Mouse (Mus musculus): ENCODE data around the gene Nkx1-2. TPM values are rescaled to one million over a fixed set of nuclear protein-coding genes. Genes with fewer than 3 reads are reported as not detected.

The Nkx1-2 gene
- polyA plus RNA-seq (2015; fragmentation: Nextera tagmentation; extraction: Ambion mirVana): 0.57 and 0.61 TPM in 2 replicates

GRCm38 (mm10) chr7:132599071-132599975, at the start of gene Nkx1-2:
TSS of gene Nkx1-2 (minus strand) at chr7:132599637.
- Histone ChIP-seq H3K9ac (ENCODE audit: low read depth, low read length) (no peak within 1 kb of the TSS), H3K4me1 (replicated peaks; ENCODE audit: control insufficient read depth, insufficient read depth, low read length) (peaks cover 15% of the 10 kb centered on the region), H3K4me2 (replicated peaks; ENCODE audit: low read depth) (peak within 1 kb of the TSS; percentile 84), H3K27me3 (replicated peaks; ENCODE audit: control insufficient read depth, insufficient read depth, low read length) (peaks cover 33% of the 10 kb centered on the region), H3K9me3 (ENCODE audit: control insufficient read depth) (no peaks in the 10 kb centered on the region), H3K4me3 (ENCODE audit: low read depth, low read length) (peak within 1 kb of the TSS; percentile 54), H3K36me3 (ENCODE audit: control insufficient read depth, insufficient read depth) (no peaks in the 10 kb centered on the region), H3K27ac (ENCODE audit: low read depth, low read length) (no peak within 1 kb of the TSS)
- ATAC-seq: no peak
- WGBS: 5% methylated on average over 49 of the region's 52 CpGs
- TF ChIP-seq CTCF (IDR thresholded peaks at IDR 0.05; ENCODE audit: low read depth): no peak

- H3K27me3 ChIP-seq (replicated peaks; ENCODE audit: control insufficient read depth, insufficient read depth, low read length): no peaks in the 10 kb centered on the region
- H3K4me2 ChIP-seq (replicated peaks; ENCODE audit: low read depth): no peak overlapping the region
- ATAC-seq: no peak
- WGBS: 100% methylated on average over 1 of the region's 1 CpGs
- no peak overlapping the region for H3K9ac ChIP-seq (ENCODE audit: low read depth, low read length)
- peaks cover 17% of the 10 kb centered on the region; the same call in 1 of the 2 replicates for H3K36me3 ChIP-seq (ENCODE audit: control insufficient read depth, insufficient read depth)
- H3K27ac ChIP-seq (ENCODE audit: low read depth, low read length): no peak overlapping the region
- TF ChIP-seq CTCF (IDR thresholded peaks at IDR 0.05; ENCODE audit: low read depth): no peak
- no peaks in the 10 kb centered on the region for H3K9me3 ChIP-seq (ENCODE audit: control insufficient read depth)
- H3K4me3 ChIP-seq (ENCODE audit: low read depth, low read length): no peak overlapping the region
- H3K4me1 ChIP-seq (replicated peaks; ENCODE audit: control insufficient read depth, insufficient read depth, low read length): peaks cover 7% of the 10 kb centered on the region; the same call in 1 of the 2 replicates
Observed at GRCm38 (mm10) chr7:132646514-132646913, 47.1 kb upstream of the Nkx1-2 start.

GRCm38 (mm10) chr7:132644605-132645279, 45.3 kb upstream of the Nkx1-2 start:
- peak; percentile 91 for ATAC-seq
- no peak for TF ChIP-seq CTCF (IDR thresholded peaks at IDR 0.05; ENCODE audit: low read depth)
- Histone ChIP-seq H3K36me3 (ENCODE audit: control insufficient read depth, insufficient read depth) (peaks cover 4% of the 10 kb centered on the region; the same call in 1 of the 2 replicates), H3K27me3 (replicated peaks; ENCODE audit: control insufficient read depth, insufficient read depth, low read length) (no peaks in the 10 kb centered on the region), H3K27ac (ENCODE audit: low read depth, low read length) (peak overlapping the region; percentile 88), H3K9me3 (ENCODE audit: control insufficient read depth) (no peaks in the 10 kb centered on the region), H3K4me2 (replicated peaks; ENCODE audit: low read depth) (peak overlapping the region; percentile 24), H3K4me1 (replicated peaks; ENCODE audit: control insufficient read depth, insufficient read depth, low read length) (peaks cover 7% of the 10 kb centered on the region; the same call in 1 of the 2 replicates), H3K4me3 (ENCODE audit: low read depth, low read length) (no peak overlapping the region), H3K9ac (ENCODE audit: low read depth, low read length) (no peak overlapping the region)
- 40% methylated on average over 11 of the region's 11 CpGs for WGBS

GRCm38 (mm10) chr7:132641606-132642005, 42.2 kb upstream of the Nkx1-2 start:
- Histone ChIP-seq H3K27ac (ENCODE audit: low read depth, low read length) (no peak overlapping the region), H3K4me2 (replicated peaks; ENCODE audit: low read depth) (no peak overlapping the region), H3K4me1 (replicated peaks; ENCODE audit: control insufficient read depth, insufficient read depth, low read length) (peaks cover 7% of the 10 kb centered on the region; the same call in 1 of the 2 replicates), H3K4me3 (ENCODE audit: low read depth, low read length) (no peak overlapping the region), H3K9me3 (ENCODE audit: control insufficient read depth) (no peaks in the 10 kb centered on the region), H3K9ac (ENCODE audit: low read depth, low read length) (no peak overlapping the region), H3K36me3 (ENCODE audit: control insufficient read depth, insufficient read depth) (no peaks in the 10 kb centered on the region; the same call in 1 of the 2 replicates), H3K27me3 (replicated peaks; ENCODE audit: control insufficient read depth, insufficient read depth, low read length) (no peaks in the 10 kb centered on the region)
- WGBS: 93% methylated on average over 1 of the region's 1 CpGs
- ATAC-seq: no peak
- no peak for TF ChIP-seq CTCF (IDR thresholded peaks at IDR 0.05; ENCODE audit: low read depth)

GRCm38 (mm10) chr7:132640946-132641345, 41.5 kb upstream of the Nkx1-2 start:
- ATAC-seq: no peak

More at GRCm38 (mm10) chr7:132640946-132641345, 41.5 kb upstream of the Nkx1-2 start:
- Histone ChIP-seq H3K27ac (ENCODE audit: low read depth, low read length) (no peak overlapping the region), H3K4me3 (ENCODE audit: low read depth, low read length) (no peak overlapping the region), H3K9ac (ENCODE audit: low read depth, low read length) (no peak overlapping the region), H3K4me2 (replicated peaks; ENCODE audit: low read depth) (no peak overlapping the region), H3K27me3 (replicated peaks; ENCODE audit: control insufficient read depth, insufficient read depth, low read length) (no peaks in the 10 kb centered on the region), H3K9me3 (ENCODE audit: control insufficient read depth) (no peaks in the 10 kb centered on the region), H3K4me1 (replicated peaks; ENCODE audit: control insufficient read depth, insufficient read depth, low read length) (peaks cover 7% of the 10 kb centered on the region; the same call in 1 of the 2 replicates), H3K36me3 (ENCODE audit: control insufficient read depth, insufficient read depth) (no peaks in the 10 kb centered on the region; the same call in 1 of the 2 replicates)
- WGBS: 33% methylated on average over 9 of the region's 9 CpGs
- TF ChIP-seq CTCF (IDR thresholded peaks at IDR 0.05; ENCODE audit: low read depth): no peak
